Mouse (Mus musculus): ENCODE results near the gene Tesc. TPM values are rescaled to one million over a fixed set of nuclear protein-coding genes. Genes with fewer than 3 reads are reported as not detected.

Tesc gene
- polyA plus RNA-seq, 1 experiment = 21.8 TPM

DNA sequence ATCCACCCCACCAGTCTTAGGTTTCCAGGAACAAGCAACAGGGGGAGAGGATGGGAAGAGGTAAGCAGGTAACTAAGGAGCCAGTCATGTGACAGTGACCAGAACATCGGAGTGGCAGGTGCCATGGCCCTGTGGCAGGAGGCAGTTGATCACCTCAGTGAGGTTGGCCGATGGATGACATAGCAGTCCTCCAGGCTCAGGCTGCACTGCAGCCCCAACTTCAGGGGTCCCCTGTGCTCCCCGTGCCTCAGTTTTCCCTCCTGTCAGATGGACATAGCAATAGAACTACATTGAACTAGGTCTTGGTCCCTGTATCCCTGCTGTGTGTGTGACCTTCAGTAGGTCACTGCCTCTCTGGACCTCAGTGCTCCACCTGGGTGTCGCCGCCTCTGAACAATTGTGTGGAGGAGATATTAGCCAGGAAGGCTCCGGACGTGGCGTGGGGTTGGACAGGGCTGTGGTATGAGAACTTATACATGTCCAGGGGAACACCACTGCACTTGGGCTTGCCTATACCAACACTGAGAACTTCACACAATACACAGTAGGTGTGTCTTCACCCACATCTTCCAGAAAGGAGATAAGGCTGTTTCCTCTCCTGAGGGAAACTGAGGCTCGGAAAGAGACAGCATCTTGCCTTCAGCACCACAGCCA is 2.6 kb downstream of the Tesc start:
- H3K27ac ChIP-seq (ENCODE audit: control insufficient read depth, insufficient read depth, low read depth, low read length, poor library complexity) = no peak overlapping the region
- H3K4me3 ChIP-seq (replicated peaks; ENCODE audit: control insufficient read depth, low read depth, low read length) = no peak overlapping the region
- 75% methylated on average over 9 of the region's 9 CpGs for WGBS
- TF ChIP-seq POLR2A (IDR thresholded peaks at IDR 0.05; ENCODE audit: borderline replicate concordance, control insufficient read depth, low read depth, low read length) (no peak), CTCF (IDR thresholded peaks at IDR 0.05; ENCODE audit: control insufficient read depth, insufficient read depth, low read length) (no peak)
- H3K4me1 ChIP-seq (ENCODE audit: control insufficient read depth, insufficient read depth, low read length) = peaks cover 3% of the 10 kb centered on the region

DNA sequence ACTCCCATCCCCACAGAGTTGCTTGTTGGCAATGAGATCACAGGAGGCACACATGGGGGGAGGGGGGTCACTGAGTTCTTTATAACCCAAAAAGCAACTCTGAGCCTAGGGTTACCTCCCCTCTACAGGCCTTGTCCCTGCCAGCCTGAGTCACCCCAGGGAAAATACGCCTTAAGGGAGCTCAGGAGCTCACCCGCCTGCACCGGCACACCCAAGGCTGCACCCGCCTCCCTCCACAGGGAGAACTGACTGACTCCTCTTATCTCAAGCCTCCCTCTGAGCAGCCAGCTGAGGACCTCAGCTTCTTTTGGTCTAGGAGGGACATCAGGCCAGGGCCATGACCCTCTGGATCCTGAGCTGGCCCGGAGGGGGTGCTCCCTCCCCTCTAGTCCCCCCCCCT is 3.5 kb downstream of the Tesc start:
- peaks cover 3% of the 10 kb centered on the region for H3K4me1 ChIP-seq (ENCODE audit: control insufficient read depth, insufficient read depth, low read length)
- H3K4me3 ChIP-seq (replicated peaks; ENCODE audit: control insufficient read depth, low read depth, low read length) = no peak overlapping the region
- H3K27ac ChIP-seq (ENCODE audit: control insufficient read depth, insufficient read depth, low read depth, low read length, poor library complexity) = no peak overlapping the region
- 56% methylated on average over 5 of the region's 5 CpGs for WGBS
- TF ChIP-seq POLR2A (IDR thresholded peaks at IDR 0.05; ENCODE audit: borderline replicate concordance, control insufficient read depth, low read depth, low read length) (no peak), CTCF (IDR thresholded peaks at IDR 0.05; ENCODE audit: control insufficient read depth, insufficient read depth, low read length) (no peak)

DNA sequence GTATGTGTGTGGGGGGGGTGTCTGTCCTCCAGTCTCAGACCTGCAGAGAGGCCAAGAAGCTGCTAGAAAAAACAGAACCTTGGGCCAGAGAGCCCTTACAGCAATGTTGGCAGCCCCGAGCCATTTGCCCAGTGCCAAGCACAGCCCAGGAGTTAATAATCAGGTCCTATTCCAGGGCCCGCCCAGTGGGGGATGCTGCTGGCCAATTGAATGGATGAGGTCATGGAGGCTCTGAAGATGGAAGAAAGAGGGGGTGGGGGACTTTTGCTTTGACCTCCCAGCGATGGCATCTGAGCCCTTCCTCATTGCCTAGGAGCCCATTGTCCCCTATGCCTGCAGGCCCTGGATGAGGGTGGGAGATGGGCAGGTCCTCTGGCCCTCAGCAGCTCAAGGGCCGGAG is 4.0 kb downstream of the Tesc start:
- Histone ChIP-seq H3K27ac (ENCODE audit: control insufficient read depth, insufficient read depth, low read depth, low read length, poor library complexity) (no peak overlapping the region), H3K4me3 (replicated peaks; ENCODE audit: control insufficient read depth, low read depth, low read length) (no peak overlapping the region), H3K4me1 (ENCODE audit: control insufficient read depth, insufficient read depth, low read length) (peaks cover 3% of the 10 kb centered on the region)
- TF ChIP-seq CTCF (IDR thresholded peaks at IDR 0.05; ENCODE audit: control insufficient read depth, insufficient read depth, low read length) (no peak), POLR2A (IDR thresholded peaks at IDR 0.05; ENCODE audit: borderline replicate concordance, control insufficient read depth, low read depth, low read length) (no peak)
- WGBS = 79% methylated on average over 4 of the region's 4 CpGs

DNA sequence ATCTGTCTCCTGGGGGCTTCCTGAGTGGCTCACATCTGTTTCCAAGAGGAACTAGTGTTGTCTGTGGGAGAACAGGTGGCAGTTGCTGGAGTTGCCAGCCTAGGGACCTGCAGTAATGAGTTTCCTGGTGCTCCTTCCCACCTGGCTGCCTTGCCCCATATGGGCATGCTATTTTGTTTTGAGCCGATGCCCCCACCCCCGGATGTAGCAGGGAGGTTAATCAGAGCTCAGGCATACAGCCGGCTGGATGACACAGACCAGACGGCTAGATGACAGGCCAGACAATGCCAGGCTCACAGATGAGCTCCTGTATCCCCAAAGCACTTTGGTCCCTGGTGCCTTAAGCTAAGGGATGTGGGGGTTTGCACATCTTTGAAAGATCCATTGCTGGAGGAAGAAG is 5.8 kb downstream of the Tesc start:
- H3K4me3 ChIP-seq (replicated peaks; ENCODE audit: control insufficient read depth, low read depth, low read length) = no peak overlapping the region
- TF ChIP-seq CTCF (IDR thresholded peaks at IDR 0.05; ENCODE audit: control insufficient read depth, insufficient read depth, low read length) = no peak
- no peak for TF ChIP-seq POLR2A (IDR thresholded peaks at IDR 0.05; ENCODE audit: borderline replicate concordance, control insufficient read depth, low read depth, low read length)
- peaks cover 3% of the 10 kb centered on the region for H3K4me1 ChIP-seq (ENCODE audit: control insufficient read depth, insufficient read depth, low read length)
- H3K27ac ChIP-seq (ENCODE audit: control insufficient read depth, insufficient read depth, low read depth, low read length, poor library complexity) = no peak overlapping the region
- 27% methylated on average over 4 of the region's 4 CpGs for WGBS

DNA sequence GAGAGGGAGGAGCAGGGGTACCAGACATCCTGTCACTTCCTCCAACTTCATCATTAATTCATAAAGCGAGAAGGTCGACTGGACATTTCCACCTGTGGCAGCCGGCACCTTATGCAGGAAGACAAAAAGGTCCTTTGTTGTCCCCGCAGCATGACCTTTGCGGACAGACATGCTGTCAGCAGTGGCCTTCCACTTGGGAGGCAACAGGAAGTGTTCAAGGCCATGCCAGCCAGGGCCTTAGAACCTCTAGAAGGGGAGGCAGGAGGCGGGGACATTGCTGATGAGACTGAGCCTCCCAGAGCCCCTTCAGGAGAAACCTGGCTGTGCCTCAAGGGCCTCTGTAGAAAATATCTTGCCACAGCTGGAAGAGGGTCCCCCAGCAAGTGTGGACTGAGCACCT is 6.2 kb downstream of the Tesc start:
- 65% methylated on average over 6 of the region's 6 CpGs for WGBS
- H3K4me3 ChIP-seq (replicated peaks; ENCODE audit: control insufficient read depth, low read depth, low read length) = no peak overlapping the region
- H3K4me1 ChIP-seq (ENCODE audit: control insufficient read depth, insufficient read depth, low read length) = peaks cover 3% of the 10 kb centered on the region
- no peak for TF ChIP-seq POLR2A (IDR thresholded peaks at IDR 0.05; ENCODE audit: borderline replicate concordance, control insufficient read depth, low read depth, low read length)
- TF ChIP-seq CTCF (IDR thresholded peaks at IDR 0.05; ENCODE audit: control insufficient read depth, insufficient read depth, low read length) = no peak
- H3K27ac ChIP-seq (ENCODE audit: control insufficient read depth, insufficient read depth, low read depth, low read length, poor library complexity) = no peak overlapping the region

DNA sequence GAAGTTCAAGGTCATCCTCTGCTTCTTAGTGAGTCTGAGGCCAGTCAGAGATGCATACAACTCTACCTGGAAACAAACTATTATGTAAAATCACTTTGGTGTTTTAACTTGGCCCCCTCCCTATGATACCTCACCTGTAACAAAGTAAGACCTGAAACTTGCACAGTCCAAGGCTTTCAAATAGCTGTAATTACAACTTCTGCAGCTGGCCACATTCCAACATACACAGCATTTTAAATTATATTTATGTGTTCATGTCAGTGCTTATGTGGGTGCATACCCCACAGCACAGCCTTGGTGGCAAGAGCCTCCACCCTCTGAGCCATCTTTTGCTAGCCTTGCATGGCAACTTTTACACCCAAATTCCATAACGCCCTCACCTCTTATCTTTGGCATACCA is 7.1 kb downstream of the Tesc start:
- H3K4me1 ChIP-seq (ENCODE audit: control insufficient read depth, insufficient read depth, low read length) = no peaks in the 10 kb centered on the region; the same call in 1 of the 2 replicates
- TF ChIP-seq POLR2A (IDR thresholded peaks at IDR 0.05; ENCODE audit: borderline replicate concordance, control insufficient read depth, low read depth, low read length) (no peak), CTCF (IDR thresholded peaks at IDR 0.05; ENCODE audit: control insufficient read depth, insufficient read depth, low read length) (no peak)
- WGBS = 82% methylated on average over 1 of the region's 1 CpGs

DNA sequence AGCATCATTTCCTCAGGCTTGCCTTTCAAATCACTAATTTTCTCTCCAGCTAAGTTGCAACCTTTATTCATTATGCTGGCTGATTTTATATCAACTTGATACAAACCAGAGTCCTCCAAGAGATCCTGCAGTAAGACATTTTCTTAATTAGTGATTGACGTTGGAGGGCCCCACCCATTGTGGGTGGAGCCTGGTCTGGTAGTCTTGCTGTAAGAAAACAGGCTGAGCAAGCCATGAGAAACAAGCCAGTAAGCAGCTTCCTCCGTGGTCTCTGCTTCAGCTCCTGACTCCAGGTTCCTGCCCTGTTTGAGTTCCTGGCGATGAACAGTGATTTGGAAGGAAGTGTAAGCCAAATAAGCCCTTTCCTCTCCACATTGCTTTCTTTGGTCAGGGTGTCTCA is 8.2 kb downstream of the Tesc start:
- 56% methylated on average over 3 of the region's 3 CpGs for WGBS
- Histone ChIP-seq H3K4me3 (replicated peaks; ENCODE audit: control insufficient read depth, low read depth, low read length) (no peak overlapping the region), H3K4me1 (ENCODE audit: control insufficient read depth, insufficient read depth, low read length) (no peaks in the 10 kb centered on the region; the same call in 1 of the 2 replicates), H3K27ac (ENCODE audit: control insufficient read depth, insufficient read depth, low read depth, low read length, poor library complexity) (no peak overlapping the region)
- TF ChIP-seq CTCF (IDR thresholded peaks at IDR 0.05; ENCODE audit: control insufficient read depth, insufficient read depth, low read length) (no peak), POLR2A (IDR thresholded peaks at IDR 0.05; ENCODE audit: borderline replicate concordance, control insufficient read depth, low read depth, low read length) (no peak)

More for the DNA sequence above, 7.1 kb downstream of the Tesc start:
- Histone ChIP-seq H3K4me3 (replicated peaks; ENCODE audit: control insufficient read depth, low read depth, low read length) (no peak overlapping the region), H3K27ac (ENCODE audit: control insufficient read depth, insufficient read depth, low read depth, low read length, poor library complexity) (no peak overlapping the region)

DNA sequence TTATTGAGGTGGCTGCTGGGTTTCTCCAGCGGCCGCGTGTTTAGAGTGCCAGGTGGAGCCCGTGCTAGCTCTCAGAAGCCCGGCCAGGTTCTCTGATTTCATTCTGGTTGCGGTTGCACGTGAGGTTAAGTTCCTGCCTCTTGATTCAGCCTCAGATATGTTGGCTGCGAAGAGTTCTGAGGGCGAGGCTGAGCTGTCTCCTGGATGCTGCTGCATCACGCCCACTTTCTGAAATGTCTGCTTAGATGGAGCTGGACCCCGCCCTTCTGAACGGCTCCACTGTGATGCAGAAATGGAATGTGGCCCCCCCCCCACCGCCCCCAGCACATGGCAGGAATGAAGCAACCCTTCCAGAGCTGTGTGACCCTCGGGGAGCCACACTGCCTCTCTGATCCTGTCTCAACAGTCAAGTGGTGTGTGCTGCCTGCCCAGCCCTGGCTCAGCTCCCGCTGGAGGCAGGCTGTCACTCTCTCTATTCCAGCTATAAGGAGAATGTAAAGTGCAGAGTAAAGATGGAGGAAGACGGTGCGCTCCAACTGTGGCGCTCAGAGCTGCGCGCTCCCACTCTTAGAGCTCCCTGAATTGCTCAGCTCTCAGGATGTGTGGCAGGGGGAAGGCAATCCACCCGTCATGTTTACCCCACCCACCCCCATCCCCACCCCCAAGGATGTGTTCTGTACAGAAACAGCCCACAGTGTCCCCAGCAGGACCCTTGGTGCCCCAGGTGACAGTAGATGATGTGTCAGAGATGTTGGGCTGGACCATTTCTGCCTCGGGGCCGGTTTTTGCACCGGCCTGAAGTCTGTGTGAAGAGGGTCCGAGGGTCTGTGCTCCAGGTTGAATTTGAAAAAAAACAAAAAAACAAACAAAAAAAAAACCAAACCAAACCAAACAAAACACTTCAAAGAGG is 9.6 kb downstream of the Tesc start:
- WGBS = 56% methylated on average over 25 of the region's 25 CpGs
- Histone ChIP-seq H3K4me1 (ENCODE audit: control insufficient read depth, insufficient read depth, low read length) (no peaks in the 10 kb centered on the region; the same call in 1 of the 2 replicates), H3K4me3 (replicated peaks; ENCODE audit: control insufficient read depth, low read depth, low read length) (no peak overlapping the region), H3K27ac (ENCODE audit: control insufficient read depth, insufficient read depth, low read depth, low read length, poor library complexity) (no peak overlapping the region)
- TF ChIP-seq POLR2A (IDR thresholded peaks at IDR 0.05; ENCODE audit: borderline replicate concordance, control insufficient read depth, low read depth, low read length) (no peak), CTCF (IDR thresholded peaks at IDR 0.05; ENCODE audit: control insufficient read depth, insufficient read depth, low read length) (no peak)

All from bone marrow, adult 2 months (tissue).